Mouse (Mus musculus) lung, postnatal 0 days (tissue): ENCODE data around the gene 4930451I11Rik.

Experiments used
- CTCF ChIP-seq: IDR thresholded peaks from 2 replicates; pipeline ENCODE4 v1.5.1; 2016; ENCODE audit warnings: antibody characterized with exemption, mild to moderate bottlenecking
- EP300 ChIP-seq: IDR thresholded peaks from 2 replicates; pipeline ENCODE4 v1.6.1; 2016; ENCODE audit warnings: antibody characterized with exemption, mild to moderate bottlenecking, control low read depth

DNA sequence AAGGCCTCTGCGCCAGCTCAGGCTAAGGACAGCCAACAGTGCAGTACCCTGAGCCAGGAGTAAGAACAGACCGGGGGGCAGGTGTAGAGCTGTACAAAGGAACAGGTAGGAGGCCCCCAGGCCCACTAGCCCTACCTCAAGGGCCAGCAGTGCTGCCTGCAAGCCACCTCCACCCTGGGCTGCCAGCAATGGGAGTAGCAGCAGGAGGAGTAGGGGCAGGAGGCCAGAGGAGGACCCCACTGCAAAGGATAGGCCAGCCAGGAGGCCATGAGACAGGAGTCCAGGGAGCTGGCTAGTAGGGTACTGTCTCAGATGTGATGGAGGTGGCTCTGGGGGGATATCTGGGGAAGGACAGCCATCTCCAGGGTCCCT, 39.1 kb upstream of the 4930451I11Rik start:
- TF ChIP-seq CTCF (no peak), EP300 (no peak)
